16 mouse cellular contexts compared by ENCODE assay signal in the genomic region with DNA sequence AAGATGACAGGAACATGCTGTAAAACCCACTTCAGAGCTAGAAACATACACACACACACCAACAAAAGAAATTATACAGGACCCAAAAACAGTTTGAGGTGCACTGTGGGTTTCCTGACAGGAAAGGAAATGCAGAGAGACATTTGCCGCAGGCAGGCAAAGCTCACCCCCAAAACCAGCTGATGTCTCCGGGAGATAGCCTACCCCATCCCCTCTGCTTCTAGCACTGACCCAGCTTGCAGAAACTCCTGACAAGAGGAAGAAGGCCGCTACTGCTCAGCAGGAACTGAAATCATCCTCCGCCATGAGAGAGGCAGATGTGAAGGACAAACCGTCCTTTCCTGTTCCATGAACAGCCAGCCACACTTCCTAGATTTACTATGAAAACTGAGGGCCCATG.
DNase-seq lines count a peak whose midpoint lies in the region; ATAC-seq lines count a peak whose summit lies in the region.
"Had no signal": no experiment of that assay in that cellular context is flagged by ENCODE, and none has a peak within 500 bp of the region (broad histone marks: within the 10 kb centered on the region; RNA-seq: fewer than 3 reads in every experiment).

No protein-coding gene starts in this region.

- H3K4me2 ChIP-seq in embryonic facial prominence, embryonic 13.5 days, result no peak overlapping the region
- H3K4me2 ChIP-seq: forebrain, embryonic 15.5 days; liver, embryonic 13.5 days had no signal

- H3K9ac ChIP-seq in embryonic facial prominence, embryonic 13.5 days, result no peak overlapping the region
- H3K9ac ChIP-seq: forebrain, embryonic 15.5 days; liver, embryonic 13.5 days had no signal

- no peaks in the 10 kb centered on the region for H3K9me3 ChIP-seq in embryonic facial prominence, embryonic 13.5 days
- H3K9me3 ChIP-seq: forebrain, embryonic 15.5 days; liver, embryonic 13.5 days had no signal

- H3K27ac ChIP-seq in embryonic facial prominence, embryonic 13.5 days, result peak overlapping the region; percentile 1; the same call in 1 of the 2 replicates
- H3K27ac ChIP-seq: forebrain, embryonic 15.5 days; layer of hippocampus, adult 2 months had no signal

- H3K27me3 ChIP-seq in embryonic facial prominence, embryonic 13.5 days, result no peaks in the 10 kb centered on the region
- no peaks in the 10 kb centered on the region for H3K27me3 ChIP-seq in splenic B cell, adult 2 months (ENCODE audit: control insufficient read depth, insufficient read depth, low read length, poor library complexity, severe bottlenecking)
- H3K27me3 ChIP-seq: forebrain, embryonic 15.5 days; liver, embryonic 13.5 days had no signal

- H3K4me3 ChIP-seq in embryonic facial prominence, embryonic 13.5 days, result no peak overlapping the region
- H3K4me3 ChIP-seq: forebrain, embryonic 15.5 days; layer of hippocampus, adult 2 months; liver, embryonic 13.5 days had no signal

- H3K36me3 ChIP-seq in embryonic facial prominence, embryonic 13.5 days, result peaks cover 30% of the 10 kb centered on the region
- no peaks in the 10 kb centered on the region for H3K36me3 ChIP-seq in splenic B cell, adult 2 months (ENCODE audit: control insufficient read depth, insufficient read depth, low read length, poor library complexity, severe bottlenecking)
- H3K36me3 ChIP-seq: forebrain, embryonic 15.5 days had no signal

- no peak for DNase-seq in frontal cortex, postnatal 36 days (ENCODE audit: low spot score in 2 of 2)
- peak; percentile 52 for DNase-seq in A20 (ENCODE audit: low read depth, low spot score)
- peak; percentile 42 for DNase-seq in splenic B cell, adult 2 months (ENCODE audit: low read depth, low spot score)
- DNase-seq in urinary bladder, adult 18-20 months (ENCODE audit: low spot score in 2 of 2), result no peak
- DNase-seq in right cerebral cortex, adult 2 months (ENCODE audit: low spot score in 2 of 2), result no peak
- no peak for DNase-seq in cerebellum, adult 9-11 months
- DNase-seq: cerebellum, postnatal 36 days; gastrocnemius, postnatal 36 days; heart, postnatal 4 days; kidney, adult 11 months; liver, embryonic 13.5 days; right cerebral cortex, adult 18-20 months had no signal

- 65% methylated on average over 5 of the region's 5 CpGs for WGBS in embryonic facial prominence, embryonic 13.5 days

- ATAC-seq in frontal cortex, adult (ENCODE audit: low TSS enrichment), result peak; percentile 15; the same call in 1 of the 2 replicates
- no peak for ATAC-seq in embryonic facial prominence, embryonic 13.5 days (ENCODE audit: insufficient number of reproducible peaks, insufficient read depth, low FRiP score, low TSS enrichment, low read depth)
- ATAC-seq: forebrain, embryonic 15.5 days had no signal

- peaks cover 22% of the 10 kb centered on the region for H3K4me1 ChIP-seq in embryonic facial prominence, embryonic 13.5 days
- H3K4me1 ChIP-seq: forebrain, embryonic 15.5 days had no signal

Comparison
In these comparisons a context has a peak if more than half of its experiments do, and no peak if none do; other contexts are left out.
1. DNase-seq: peak in A20 (single experiment) and splenic B cell, adult 2 months (single experiment); none in frontal cortex, postnatal 36 days (0 of 2), urinary bladder, adult 18-20 months (0 of 2), right cerebral cortex, adult 2 months (0 of 2) and cerebellum, adult 9-11 months (single experiment).